Mouse (Mus musculus) heart, embryonic 13.5 days (tissue): Measurements from ENCODE around the gene Vdr. TPM values are rescaled to one million over a fixed set of nuclear protein-coding genes. Genes with fewer than 3 reads are reported as not detected.
"Not testable (repeated sequence)": the region's sequence is repeated elsewhere in the genome, so short reads cannot be mapped to it uniquely, and the experiment has no call there.

ENCODE experiments used
- ATAC-seq: fragments of 200-750 bp; cut with Nextera tagmentation; 2 replicates; pipeline ENCODE4 v1.8.0; 2017; ENCODE audit warnings: moderate TSS enrichment; ENCODE audit not compliant: insufficient number of reproducible peaks, low FRiP score, low TSS enrichment; ENCODE audit errors: extremely low read depth
- H3K27ac ChIP-seq: fragments of 300-500 bp; sonication (generic); replicated peaks from 2 replicates; pipeline ENCODE4 v1.5.1; 2015; ENCODE audit warnings: moderate library complexity, mild to moderate bottlenecking, inconsistent platforms
- H3K27me3 ChIP-seq: fragments of 300-500 bp; sonication (generic); replicated peaks from 2 replicates; pipeline ENCODE4 v1.6.1; 2015; ENCODE audit warnings: mild to moderate bottlenecking, inconsistent platforms
- H3K36me3 ChIP-seq: fragments of 300-500 bp; sonication (generic); 2 replicates; pipeline ENCODE4 v1.6.1; 2015; ENCODE audit warnings: mild to moderate bottlenecking, inconsistent platforms
- H3K4me1 ChIP-seq: fragments of 300-500 bp; sonication (generic); 2 replicates; pipeline ENCODE4 v1.6.1; 2015; ENCODE audit warnings: inconsistent platforms
- H3K4me2 ChIP-seq: fragments of 300-500 bp; sonication (generic); 2 replicates; pipeline ENCODE4 v1.6.1; 2015; ENCODE audit warnings: inconsistent platforms, mild to moderate bottlenecking, moderate library complexity
- H3K4me3 ChIP-seq: fragments of 300-500 bp; sonication (generic); 2 replicates; pipeline ENCODE4 v1.5.1; 2015; ENCODE audit warnings: moderate library complexity, mild to moderate bottlenecking, inconsistent platforms
- H3K9ac ChIP-seq: fragments of 300-500 bp; sonication (generic); 2 replicates; pipeline ENCODE4 v1.6.1; 2015; ENCODE audit warnings: inconsistent platforms, mild to moderate bottlenecking, moderate library complexity
- H3K9me3 ChIP-seq: fragments of 300-500 bp; sonication (generic); 2 replicates; pipeline ENCODE4 v1.6.1; 2016; ENCODE audit warnings: inconsistent platforms
- WGBS: fragments of 180-500 bp; shearing (Covaris S2); methylation state at CpG from one replicate; pipeline ENCODE4 v1.1.7; 2015; ENCODE audit warnings: mixed read lengths; 5-methylcytosine and 5-hydroxymethylcytosine counted together
- polyA plus RNA-seq: library from polyadenylated mRNA; unstranded; fragments of >200 nt; fragmentation: Nextera tagmentation; extraction: Ambion mirVana; gene quantifications from 2 replicates; pipeline ENCODE4 v1.2.1, GENCODE M21; 2015

The Vdr gene
- polyA plus RNA-seq, 1 experiment from 2014 or later: 1.1 TPM

DNA sequence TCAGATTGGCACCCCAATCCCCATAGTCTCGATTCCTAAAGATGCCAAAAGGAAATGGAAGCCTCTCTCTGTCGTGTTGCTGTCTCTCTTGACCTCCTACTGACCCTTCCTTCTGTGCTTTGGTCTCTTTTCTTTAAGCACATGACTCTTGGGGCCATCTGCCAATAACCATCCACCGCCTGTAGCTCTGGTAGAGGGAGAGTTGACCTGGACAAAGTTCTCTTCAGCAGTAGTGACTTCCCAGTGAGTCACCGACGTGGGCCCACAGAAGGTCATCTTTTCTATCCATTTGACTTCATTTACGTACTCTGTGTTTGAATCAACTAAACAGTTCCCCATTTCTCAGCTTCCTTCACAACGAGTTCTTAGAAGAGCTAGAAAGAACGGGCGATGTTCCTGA lies 30.0 kb downstream of the Vdr start:
- H3K9ac ChIP-seq: no peak overlapping the region
- H3K27me3 ChIP-seq: peaks cover 14% of the 10 kb centered on the region
- 77% methylated on average over 9 of the region's 9 CpGs for WGBS
- H3K27ac ChIP-seq: no peak overlapping the region
- ATAC-seq: no peak
- peaks cover 18% of the 10 kb centered on the region for H3K4me1 ChIP-seq
- no peaks in the 10 kb centered on the region for H3K36me3 ChIP-seq
- no peak overlapping the region for H3K4me3 ChIP-seq
- H3K9me3 ChIP-seq: no peaks in the 10 kb centered on the region
- H3K4me2 ChIP-seq: no peak overlapping the region

- Histone ChIP-seq H3K4me3 (no peak overlapping the region), H3K4me1 (peaks cover 12% of the 10 kb centered on the region), H3K36me3 (no peaks in the 10 kb centered on the region), H3K27me3 (peaks cover 8% of the 10 kb centered on the region), H3K9me3 (no peaks in the 10 kb centered on the region), H3K9ac (no peak overlapping the region), H3K27ac (peak overlapping the region; percentile 64), H3K4me2 (no peak overlapping the region)
- 35% methylated on average over 7 of the region's 7 CpGs for whole genome bisulfite sequencing
- no peak for ATAC-seq
Measured at GRCm38 (mm10) chr15:97878696-97879328, 31.6 kb downstream of the Vdr start.

DNA sequence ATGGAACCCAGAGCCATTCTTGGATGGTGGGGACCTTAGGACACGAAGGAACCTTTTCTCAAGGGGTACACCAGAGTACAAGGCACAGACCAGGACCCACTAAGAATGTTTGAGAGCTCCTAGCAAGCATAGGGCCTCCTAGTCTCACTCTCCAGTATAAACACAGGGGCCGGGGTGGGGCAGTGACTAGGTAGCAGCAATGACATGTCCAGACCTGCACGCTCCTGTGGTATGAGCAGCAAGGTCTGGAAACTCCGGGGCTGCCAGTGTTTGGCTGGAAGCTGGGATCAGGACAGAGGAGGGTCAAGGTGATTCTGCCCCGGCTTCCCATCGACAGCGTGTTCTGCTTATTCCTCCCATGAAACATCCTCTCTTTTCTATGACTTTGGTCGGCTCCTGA lies 34.6 kb downstream of the Vdr start:
- Histone ChIP-seq H3K4me2 (no peak overlapping the region), H3K4me3 (no peak overlapping the region), H3K9ac (no peak overlapping the region), H3K27me3 (peaks cover 19% of the 10 kb centered on the region), H3K9me3 (no peaks in the 10 kb centered on the region), H3K4me1 (peaks cover 12% of the 10 kb centered on the region), H3K36me3 (no peaks in the 10 kb centered on the region), H3K27ac (no peak overlapping the region)
- 79% methylated on average over 8 of the region's 8 CpGs for WGBS
- no peak for ATAC-seq

- Histone ChIP-seq H3K27ac (no peak overlapping the region), H3K4me1 (peaks cover 6% of the 10 kb centered on the region), H3K4me3 (no peak overlapping the region), H3K9ac (no peak overlapping the region), H3K27me3 (peaks cover 36% of the 10 kb centered on the region), H3K36me3 (no peaks in the 10 kb centered on the region), H3K4me2 (no peak overlapping the region), H3K9me3 (no peaks in the 10 kb centered on the region)
- ATAC-seq: no peak
- 65% methylated on average over 9 of the region's 9 CpGs for WGBS
Measured at GRCm38 (mm10) chr15:97873717-97874116, 36.7 kb downstream of the Vdr start.

DNA sequence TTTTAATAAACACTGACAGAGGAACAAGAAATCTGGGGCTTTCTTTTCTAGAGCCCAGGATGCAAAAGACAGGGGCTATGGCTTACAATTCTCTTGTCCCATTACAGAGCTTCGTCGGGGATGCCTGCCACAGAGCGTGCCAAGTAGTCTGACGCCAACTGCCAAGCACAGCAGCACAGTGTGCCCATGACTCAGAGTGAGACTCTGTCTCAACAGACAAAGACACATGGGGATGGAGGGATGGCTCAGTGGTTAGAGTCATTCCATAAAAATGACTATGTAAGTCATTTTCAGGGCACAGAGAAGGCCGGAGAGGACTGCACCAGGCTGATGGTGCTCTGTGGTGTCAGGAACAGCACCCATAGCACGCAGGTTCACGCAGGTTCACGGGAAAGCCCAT lies 38.3 kb downstream of the Vdr start:
- Histone ChIP-seq H3K27ac (no peak overlapping the region), H3K4me2 (no peak overlapping the region), H3K27me3 (peaks cover 38% of the 10 kb centered on the region), H3K9ac (no peak overlapping the region), H3K36me3 (no peaks in the 10 kb centered on the region), H3K9me3 (peaks cover 5% of the 10 kb centered on the region; the same call in 1 of the 2 replicates), H3K4me3 (no peak overlapping the region), H3K4me1 (no peaks in the 10 kb centered on the region)
- ATAC-seq: no peak
- WGBS: 88% methylated on average over 8 of the region's 8 CpGs

GRCm38 (mm10) chr15:97871055-97872030 lies 39.1 kb downstream of the Vdr start:
- H3K27ac ChIP-seq: no peak overlapping the region
- H3K27me3 ChIP-seq: peaks cover 34% of the 10 kb centered on the region
- H3K4me3 ChIP-seq: no peak overlapping the region
- no peak overlapping the region for H3K4me2 ChIP-seq
- peaks cover 9% of the 10 kb centered on the region; the same call in 1 of the 2 replicates for H3K9me3 ChIP-seq
- no peaks in the 10 kb centered on the region for H3K36me3 ChIP-seq
- WGBS: 77% methylated on average over 19 of the region's 19 CpGs
- no peak for ATAC-seq
- no peaks in the 10 kb centered on the region for H3K4me1 ChIP-seq
- H3K9ac ChIP-seq: no peak overlapping the region

- H3K27ac ChIP-seq, H3K9ac ChIP-seq, H3K4me3 ChIP-seq, ATAC-seq, H3K4me2 ChIP-seq, H3K4me1 ChIP-seq, H3K36me3 ChIP-seq: not testable (repeated sequence)
- H3K27me3 ChIP-seq: peaks cover 30% of the 10 kb centered on the region; the same call in 1 of the 2 replicates
- peaks cover 13% of the 10 kb centered on the region for H3K9me3 ChIP-seq
- 69% methylated on average over 4 of the region's 4 CpGs for WGBS
Measured at GRCm38 (mm10) chr15:97870116-97870515, 40.3 kb downstream of the Vdr start.

GRCm38 (mm10) chr15:97868985-97869384 lies 41.4 kb downstream of the Vdr start:
- H3K27me3 ChIP-seq: peaks cover 35% of the 10 kb centered on the region; the same call in 1 of the 2 replicates
- WGBS: 86% methylated on average over 6 of the region's 6 CpGs
- peaks cover 14% of the 10 kb centered on the region for H3K4me1 ChIP-seq
- H3K4me2 ChIP-seq: no peak overlapping the region
- no peaks in the 10 kb centered on the region for H3K36me3 ChIP-seq
- no peak for ATAC-seq
- H3K9me3 ChIP-seq: peaks cover 13% of the 10 kb centered on the region
- H3K27ac ChIP-seq: no peak overlapping the region
- no peak overlapping the region for H3K9ac ChIP-seq
- H3K4me3 ChIP-seq: no peak overlapping the region

DNA sequence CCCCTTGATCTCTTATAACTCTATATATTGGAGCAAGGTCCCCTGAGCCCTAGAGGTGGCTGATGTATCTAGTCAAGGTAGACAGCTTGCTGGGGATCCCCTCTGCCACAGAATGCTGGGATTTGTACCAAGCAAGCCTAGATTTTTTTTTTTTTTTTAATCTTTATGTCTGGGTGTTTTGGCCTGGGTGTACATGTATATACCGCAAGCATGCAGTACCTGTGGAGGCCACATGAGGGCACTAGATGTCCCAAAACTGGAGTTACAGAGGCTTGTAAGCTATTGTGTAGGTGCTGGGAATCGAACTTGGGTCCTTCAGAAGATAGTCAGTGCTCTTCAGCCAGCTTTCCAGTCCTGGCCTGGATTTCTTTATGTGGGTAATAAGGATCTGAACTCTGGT lies 44.4 kb downstream of the Vdr start:
- H3K4me1 ChIP-seq: peaks cover 29% of the 10 kb centered on the region
- H3K4me3 ChIP-seq: no peak overlapping the region
- no peak for ATAC-seq
- H3K4me2 ChIP-seq: no peak overlapping the region
- 87% methylated on average over 2 of the region's 2 CpGs for WGBS
- peaks cover 13% of the 10 kb centered on the region for H3K9me3 ChIP-seq
- H3K27ac ChIP-seq: no peak overlapping the region
- peaks cover 41% of the 10 kb centered on the region for H3K27me3 ChIP-seq
- no peaks in the 10 kb centered on the region for H3K36me3 ChIP-seq
- H3K9ac ChIP-seq: no peak overlapping the region

GRCm38 (mm10) chr15:97865175-97865574 lies 45.3 kb downstream of the Vdr start:
- Histone ChIP-seq H3K9me3 (peaks cover 13% of the 10 kb centered on the region), H3K4me2 (no peak overlapping the region), H3K4me1 (peaks cover 29% of the 10 kb centered on the region), H3K9ac (peak overlapping the region; percentile 48; the same call in 1 of the 2 replicates), H3K27me3 (peaks cover 43% of the 10 kb centered on the region), H3K4me3 (no peak overlapping the region), H3K36me3 (no peaks in the 10 kb centered on the region), H3K27ac (peak overlapping the region; percentile 65)
- 6% methylated on average over 6 of the region's 6 CpGs for WGBS
- peak; percentile 45; the same call in 1 of the 2 replicates for ATAC-seq

DNA sequence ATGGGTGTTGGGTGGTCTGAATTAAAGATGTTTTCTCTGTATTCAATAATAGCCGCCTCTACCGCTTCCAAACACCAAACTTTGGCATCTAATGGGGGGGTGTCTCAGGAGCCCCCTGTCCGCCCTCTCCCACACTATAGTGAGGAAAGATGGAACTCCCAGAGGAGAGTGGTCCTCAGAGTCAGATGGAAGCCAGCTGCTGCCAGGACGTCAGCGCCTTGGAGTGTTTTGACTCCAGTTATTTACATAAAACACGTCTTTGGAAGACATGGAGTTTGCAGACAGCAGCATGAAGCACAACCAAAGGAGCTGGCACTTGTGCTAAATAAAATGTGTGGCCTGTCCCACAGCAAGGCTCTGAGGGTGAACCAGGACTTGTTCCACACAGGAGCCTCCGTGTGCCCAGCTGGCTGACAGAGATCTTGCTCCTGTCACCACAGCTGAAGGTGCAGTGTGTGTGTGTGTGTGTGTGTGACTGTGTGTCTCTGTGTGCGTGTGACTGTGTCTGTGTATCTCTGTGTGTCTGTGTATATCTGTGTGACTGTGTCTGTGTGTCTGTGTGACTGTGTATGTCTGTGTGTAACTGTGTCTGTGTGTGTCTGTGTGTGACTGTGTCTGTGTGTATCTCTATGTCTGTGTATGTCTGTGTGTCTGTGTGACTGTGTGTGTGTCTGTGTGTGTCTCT lies 45.9 kb downstream of the Vdr start:
- H3K4me2 ChIP-seq: no peak overlapping the region
- no peaks in the 10 kb centered on the region for H3K36me3 ChIP-seq
- peaks cover 29% of the 10 kb centered on the region for H3K4me1 ChIP-seq
- peaks cover 41% of the 10 kb centered on the region for H3K27me3 ChIP-seq
- H3K4me3 ChIP-seq: no peak overlapping the region
- 33% methylated on average over 8 of the region's 8 CpGs for WGBS
- H3K27ac ChIP-seq: peak overlapping the region; percentile 65
- peak overlapping the region; percentile 48; the same call in 1 of the 2 replicates for H3K9ac ChIP-seq
- no peak for ATAC-seq
- peaks cover 13% of the 10 kb centered on the region for H3K9me3 ChIP-seq
